ENCODE assay signal across 16 mouse cellular contexts in the genomic region with DNA sequence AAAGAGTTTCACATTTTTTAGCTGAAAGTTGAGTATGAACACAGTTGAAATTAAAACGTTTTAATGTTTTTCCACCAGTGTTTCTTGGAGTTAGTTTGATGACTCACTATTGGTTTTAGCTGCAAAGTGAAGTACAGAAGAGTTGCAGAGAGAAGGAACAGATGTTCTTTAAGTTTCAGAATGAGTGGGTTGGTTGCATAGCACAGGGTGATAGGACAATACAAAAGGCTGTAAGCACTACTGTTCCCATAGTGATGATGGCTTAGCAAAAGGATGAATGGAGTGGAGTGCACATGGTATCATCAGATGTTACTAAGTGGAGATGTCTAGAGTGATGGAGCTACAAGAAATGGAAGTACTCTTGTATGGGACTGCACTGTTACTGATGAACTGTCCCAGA.
DNase-seq lines count a peak whose midpoint lies in the region; ATAC-seq and TF ChIP-seq lines count a peak whose summit lies in the region.
"Had no signal": no experiment of that assay in that cellular context is flagged by ENCODE, and none has a peak within 500 bp of the region (broad histone marks: within the 10 kb centered on the region; RNA-seq: fewer than 3 reads in every experiment).

No protein-coding gene starts in this region.

- no peak overlapping the region for H3ac ChIP-seq in myocyte (ENCODE audit: control insufficient read depth, insufficient read length)

- no peaks in the 10 kb centered on the region for H3K79me2 ChIP-seq in myocyte (ENCODE audit: control insufficient read depth, insufficient read depth)

- H3K27me3 ChIP-seq in myocyte (ENCODE audit: control insufficient read depth, insufficient read depth, insufficient read length): no peaks in the 10 kb centered on the region
- H3K27me3 ChIP-seq: embryonic facial prominence, embryonic 15.5 days; heart, embryonic 12.5 days had no signal

- no peak overlapping the region for H3K4me3 ChIP-seq in myocyte
- H3K4me3 ChIP-seq: embryonic facial prominence, embryonic 15.5 days; heart, embryonic 12.5 days; hindbrain, embryonic 10.5 days had no signal

- intact Hi-C loops in left cerebral cortex, postnatal 36 days (cut with DNase I): no loop called here

- H3K4me2 ChIP-seq in myocyte (ENCODE audit: low read depth): peak overlapping the region; percentile 45
- H3K4me2 ChIP-seq: embryonic facial prominence, embryonic 15.5 days; heart, embryonic 12.5 days had no signal

- 0 out of 2 replicates have a peak, but pooled peaks have one; percentile 2 for ATAC-seq in erythroblast, adult 5-6 weeks (replicated peaks; ENCODE audit: low FRiP score, poor library complexity, severe bottlenecking)
- no peak for ATAC-seq in megakaryocyte, adult 5-6 weeks (ENCODE audit: poor library complexity, severe bottlenecking)
- ATAC-seq: forebrain, embryonic 16.5 days had no signal

- H3K36me3 ChIP-seq in myocyte (ENCODE audit: control insufficient read depth, insufficient read depth): no peaks in the 10 kb centered on the region
- H3K36me3 ChIP-seq: embryonic facial prominence, embryonic 15.5 days had no signal

- TF ChIP-seq POLR2A in myocyte (IDR thresholded peaks at IDR 0.05; ENCODE audit: insufficient read length, low read depth): no peak

- DNase-seq in left cerebral cortex, adult 9 months (ENCODE audit: low spot score in 2 of 2): peak; percentile 37 to 52
- DNase-seq in left cerebral cortex, postnatal 36 days (ENCODE audit: low spot score in 2 of 2): no peak
- peak; percentile 16 for DNase-seq in CD4-positive, CD25-positive, alpha-beta regulatory T cell, adult 2 months (ENCODE audit: low read depth, low spot score)
- no peak for DNase-seq in gastrocnemius, adult 18-20 months (ENCODE audit: low spot score)
- DNase-seq: adrenal gland, postnatal 25 days; kidney, adult 11 months; kidney, postnatal 4 days; midbrain, embryonic 14.5 days; spleen, adult 18-20 months had no signal

TF ChIP-seq in myocyte, 11 proteins besides CTCF, POLR2A, EP300 and RAD21:
- TF ChIP-seq POLR2AphosphoS2 (IDR thresholded peaks at IDR 0.05; ENCODE audit: insufficient read length, low read depth): no peak
- no peak for TF ChIP-seq REST (IDR thresholded peaks at IDR 0.05; ENCODE audit: insufficient read depth, insufficient read length)
- TF ChIP-seq MYOD1 (IDR thresholded peaks at IDR 0.05; ENCODE audit: control insufficient read depth in 1 of 3, insufficient read length in 2 of 3, low read depth in 2 of 3): no peak

Comparison
In these comparisons a context has a peak if more than half of its experiments do, and no peak if none do; other contexts are left out.
1. DNase-seq: peak in left cerebral cortex, adult 9 months (2 of 2) and CD4-positive, CD25-positive, alpha-beta regulatory T cell, adult 2 months (single experiment); none in left cerebral cortex, postnatal 36 days (0 of 2) and gastrocnemius, adult 18-20 months (single experiment).